Mouse (Mus musculus) monocyte, adult 59 days (primary cell): Measurements from ENCODE around the gene Stat1. TPM values are rescaled to one million over a fixed set of nuclear protein-coding genes. Genes with fewer than 3 reads are reported as not detected.

Experiments
- total RNA-seq, 2 experiments: library from RNA; stranded (reverse); gene quantifications; one replicate each; pipeline ENCODE4 v1.2.4; 2023

The Stat1 gene
- 100 to 1,000 TPM; 179 to 219 TPM for total RNA-seq

GRCm38 (mm10) chr1:52118860-52119591 is at the start of gene Stat1:
Stat1 (plus strand) TSS chr1:52119440.

Other genes with a start within 250 kb of the Stat1 start
- 1 to 10 TPM; 3.8 to 4.1 TPM for gene Myo1b, start 203.4 kb upstream of the Stat1 start, total RNA-seq
- gene Stat4, start 132.3 kb upstream of the Stat1 start, total RNA-seq = 10 to 100 TPM; 18.6 to 20.1 TPM
- 100 to 1,000 TPM; 177 to 188 TPM for gene Gls, start 113.8 kb downstream of the Stat1 start, total RNA-seq